In the genomic region with DNA sequence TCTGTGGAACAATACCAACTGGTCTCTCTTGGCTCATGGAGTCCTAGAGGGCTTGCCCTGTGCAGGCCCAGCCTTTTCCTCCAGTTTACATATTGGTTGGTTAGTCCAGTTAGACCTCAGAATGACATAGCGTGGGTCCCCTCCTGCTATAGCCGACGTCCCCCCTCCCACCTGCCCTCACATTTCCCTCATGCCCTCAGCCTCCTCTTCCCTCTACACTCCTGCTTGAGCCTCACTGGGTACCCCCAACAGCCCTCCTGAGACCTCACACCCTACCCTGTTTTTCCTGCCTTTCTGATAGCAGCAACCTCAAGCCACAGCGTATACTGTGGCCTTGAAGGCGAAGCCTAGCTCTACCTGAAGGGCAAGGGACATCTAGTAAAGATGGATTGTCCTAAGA, we compare ENCODE assay signal across 28 mouse cellular contexts.
"Had no signal": no experiment of that assay in that cellular context is flagged by ENCODE, and none has a peak within 500 bp of the region (broad histone marks: within the 10 kb centered on the region; RNA-seq: fewer than 3 reads in every experiment).

No protein-coding gene starts in this region.

- ATAC-seq: forebrain, embryonic 13.5 days; forebrain, embryonic 14.5 days; forebrain, embryonic 15.5 days; forebrain, embryonic 16.5 days; forebrain, postnatal 0 days had no signal

- DNase-seq: cerebellum, adult 2 months; cerebellum, adult 8-10 months; cerebellum, adult 9-10 months; cerebellum, adult 9-11 months; cerebellum, postnatal 10 days; cerebellum, postnatal 14 days; cerebellum, postnatal 25 days; cerebellum, postnatal 36 days; forebrain, postnatal 0 days; gastrocnemius, adult 2 months; gastrocnemius, postnatal 10 days; gastrocnemius, postnatal 14 days; gastrocnemius, postnatal 25 days; gastrocnemius, postnatal 36 days; heart, adult 11 months; heart, adult 18-20 months; heart, adult 2 months had no signal

- H3K27ac ChIP-seq: embryonic facial prominence, embryonic 10.5 days; embryonic facial prominence, embryonic 12.5 days; embryonic facial prominence, embryonic 13.5 days; embryonic facial prominence, embryonic 15.5 days; forebrain, embryonic 10.5 days; forebrain, embryonic 12.5 days; forebrain, embryonic 13.5 days; forebrain, embryonic 15.5 days; gastrocnemius, adult 2 months; heart, adult 2 months had no signal

- H3K27me3 ChIP-seq: embryonic facial prominence, embryonic 12.5 days; embryonic facial prominence, embryonic 13.5 days; embryonic facial prominence, embryonic 15.5 days; forebrain, embryonic 12.5 days; forebrain, embryonic 13.5 days; forebrain, embryonic 15.5 days had no signal

- H3K4me3 ChIP-seq: embryonic facial prominence, embryonic 10.5 days; embryonic facial prominence, embryonic 12.5 days; embryonic facial prominence, embryonic 13.5 days; embryonic facial prominence, embryonic 15.5 days; erythroblast, embryonic 14.5 days; forebrain, embryonic 10.5 days; forebrain, embryonic 12.5 days; forebrain, embryonic 13.5 days; forebrain, embryonic 15.5 days; gastrocnemius, adult 2 months; heart, adult 2 months had no signal

- H3K4me2 ChIP-seq: embryonic facial prominence, embryonic 12.5 days; embryonic facial prominence, embryonic 13.5 days; embryonic facial prominence, embryonic 15.5 days; forebrain, embryonic 12.5 days; forebrain, embryonic 13.5 days; forebrain, embryonic 15.5 days had no signal

- H3K9ac ChIP-seq: embryonic facial prominence, embryonic 12.5 days; embryonic facial prominence, embryonic 13.5 days; embryonic facial prominence, embryonic 15.5 days; forebrain, embryonic 12.5 days; forebrain, embryonic 13.5 days; forebrain, embryonic 15.5 days; forebrain, postnatal 0 days had no signal

- H3K4me1 ChIP-seq: embryonic facial prominence, embryonic 12.5 days; embryonic facial prominence, embryonic 13.5 days; embryonic facial prominence, embryonic 15.5 days had no signal

- H3K9me3 ChIP-seq: embryonic facial prominence, embryonic 10.5 days; embryonic facial prominence, embryonic 12.5 days; embryonic facial prominence, embryonic 13.5 days; embryonic facial prominence, embryonic 15.5 days; forebrain, embryonic 10.5 days; forebrain, embryonic 12.5 days; forebrain, embryonic 13.5 days; forebrain, embryonic 15.5 days had no signal
